Mouse (Mus musculus): ENCODE measurements around the gene Ctnnbl1. TPM values are rescaled to one million over a fixed set of nuclear protein-coding genes. Genes with fewer than 3 reads are reported as not detected.

Ctnnbl1 gene
- polyA plus RNA-seq, 1 experiment from 2014 or later, result 50.1 TPM

DNA sequence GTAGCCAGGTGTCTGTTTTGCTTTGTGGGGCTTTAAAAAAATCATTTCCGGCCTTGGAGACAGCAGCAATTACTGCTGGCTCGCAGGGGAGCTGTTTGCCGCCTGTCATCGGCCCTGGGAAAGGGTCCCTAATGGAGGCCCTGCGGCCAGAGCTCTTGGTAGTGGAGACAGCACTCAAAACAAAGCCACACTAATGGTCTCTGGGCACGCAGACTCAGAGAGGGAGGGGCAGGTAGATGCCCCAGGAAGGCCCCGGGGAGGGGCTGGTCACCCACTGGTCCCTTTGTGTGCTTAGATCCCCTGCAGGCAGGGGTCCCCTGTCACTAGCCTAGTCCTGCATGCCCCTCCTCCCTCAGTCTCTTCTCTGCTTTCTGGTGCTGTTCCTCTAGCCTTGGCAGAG is 186.2 kb downstream of the Ctnnbl1 start:
- WGBS, result 4% methylated on average over 7 of the region's 7 CpGs
- peak; percentile 11 for DNase-seq (ENCODE audit: low spot score)

GRCm38 (mm10) chr2:157924504-157924903 is 187.3 kb downstream of the Ctnnbl1 start:
- no peaks in the 10 kb centered on the region for H3K9me3 ChIP-seq (ENCODE audit: control insufficient read depth, low read length)
- no peaks in the 10 kb centered on the region for H3K4me1 ChIP-seq (ENCODE audit: control insufficient read depth, insufficient read depth, low read length)
- no peak for ATAC-seq (ENCODE audit: low read depth)
- WGBS, result 61% methylated on average over 5 of the region's 5 CpGs
- H3K4me3 ChIP-seq (ENCODE audit: low read depth, low read length), result no peak overlapping the region
- H3K27ac ChIP-seq (replicated peaks; ENCODE audit: low read depth, low read length), result no peak overlapping the region
- H3K36me3 ChIP-seq (ENCODE audit: control insufficient read depth, insufficient read depth, low read length), result no peaks in the 10 kb centered on the region
- no peak for DNase-seq (ENCODE audit: low spot score)
- peaks cover 3% of the 10 kb centered on the region for H3K27me3 ChIP-seq (replicated peaks; ENCODE audit: control insufficient read depth, insufficient read depth, low read length)
- H3K4me2 ChIP-seq (ENCODE audit: low read depth, low read length), result no peak overlapping the region
- H3K9ac ChIP-seq (ENCODE audit: low read depth, low read length), result no peak overlapping the region

More for the DNA sequence above, 186.2 kb downstream of the Ctnnbl1 start:
- ATAC-seq (ENCODE audit: low read depth), result no peak
- Histone ChIP-seq H3K4me3 (ENCODE audit: low read depth, low read length) (no peak overlapping the region), H3K9ac (ENCODE audit: low read depth, low read length) (no peak overlapping the region), H3K27ac (replicated peaks; ENCODE audit: low read depth, low read length) (no peak overlapping the region), H3K4me2 (ENCODE audit: low read depth, low read length) (no peak overlapping the region), H3K27me3 (replicated peaks; ENCODE audit: control insufficient read depth, insufficient read depth, low read length) (peaks cover 3% of the 10 kb centered on the region), H3K4me1 (ENCODE audit: control insufficient read depth, insufficient read depth, low read length) (no peaks in the 10 kb centered on the region), H3K36me3 (ENCODE audit: control insufficient read depth, insufficient read depth, low read length) (no peaks in the 10 kb centered on the region), H3K9me3 (ENCODE audit: control insufficient read depth, low read length) (no peaks in the 10 kb centered on the region)

GRCm38 (mm10) chr2:157926502-157926901 is 189.3 kb downstream of the Ctnnbl1 start:
- ATAC-seq (ENCODE audit: low read depth), result no peak

DNA sequence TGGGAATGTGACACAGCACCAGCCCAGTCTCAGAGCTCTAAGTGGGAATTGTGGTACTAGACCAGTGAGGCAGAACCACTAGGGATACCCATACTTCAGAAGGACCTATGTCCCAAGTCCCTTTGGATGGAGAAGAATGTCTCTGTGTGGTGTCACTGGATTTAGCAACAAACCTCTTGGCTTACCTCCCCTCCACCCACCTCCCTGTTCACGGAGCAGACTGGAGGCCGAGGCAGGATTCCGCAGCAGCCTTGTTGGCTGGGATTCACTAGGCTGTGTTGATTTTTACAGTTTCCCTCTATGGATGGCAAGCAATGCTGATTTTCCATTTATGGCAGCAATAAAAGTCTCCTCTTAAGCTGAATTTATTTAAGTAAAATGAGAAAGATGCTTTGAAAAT is 189.7 kb downstream of the Ctnnbl1 start:
- H3K9ac ChIP-seq (ENCODE audit: low read depth, low read length), result no peak overlapping the region
- 64% methylated on average over 3 of the region's 3 CpGs for WGBS

More at GRCm38 (mm10) chr2:157926502-157926901, 189.3 kb downstream of the Ctnnbl1 start:
- no peak overlapping the region for H3K27ac ChIP-seq (replicated peaks; ENCODE audit: low read depth, low read length)
- no peaks in the 10 kb centered on the region for H3K9me3 ChIP-seq (ENCODE audit: control insufficient read depth, low read length)
- H3K4me3 ChIP-seq (ENCODE audit: low read depth, low read length), result no peak overlapping the region
- H3K9ac ChIP-seq (ENCODE audit: low read depth, low read length), result no peak overlapping the region
- H3K4me1 ChIP-seq (ENCODE audit: control insufficient read depth, insufficient read depth, low read length), result no peaks in the 10 kb centered on the region
- no peak overlapping the region for H3K4me2 ChIP-seq (ENCODE audit: low read depth, low read length)
- no peaks in the 10 kb centered on the region for H3K36me3 ChIP-seq (ENCODE audit: control insufficient read depth, insufficient read depth, low read length)
- 49% methylated on average over 7 of the region's 7 CpGs for WGBS
- DNase-seq (ENCODE audit: low spot score), result no peak
- peaks cover 3% of the 10 kb centered on the region for H3K27me3 ChIP-seq (replicated peaks; ENCODE audit: control insufficient read depth, insufficient read depth, low read length)

GRCm38 (mm10) chr2:157927397-157927796 is 190.2 kb downstream of the Ctnnbl1 start:
- Histone ChIP-seq H3K9me3 (ENCODE audit: control insufficient read depth, low read length) (no peaks in the 10 kb centered on the region), H3K4me3 (ENCODE audit: low read depth, low read length) (no peak overlapping the region), H3K9ac (ENCODE audit: low read depth, low read length) (no peak overlapping the region), H3K36me3 (ENCODE audit: control insufficient read depth, insufficient read depth, low read length) (no peaks in the 10 kb centered on the region), H3K27ac (replicated peaks; ENCODE audit: low read depth, low read length) (no peak overlapping the region), H3K4me2 (ENCODE audit: low read depth, low read length) (no peak overlapping the region), H3K27me3 (replicated peaks; ENCODE audit: control insufficient read depth, insufficient read depth, low read length) (peaks cover 3% of the 10 kb centered on the region; the same call in 1 of the 2 replicates), H3K4me1 (ENCODE audit: control insufficient read depth, insufficient read depth, low read length) (no peaks in the 10 kb centered on the region)
- ATAC-seq (ENCODE audit: low read depth), result no peak
- 44% methylated on average over 20 of the region's 20 CpGs for WGBS
- DNase-seq (ENCODE audit: low spot score), result no peak

More for the DNA sequence above, 189.7 kb downstream of the Ctnnbl1 start:
- Histone ChIP-seq H3K9me3 (ENCODE audit: control insufficient read depth, low read length) (no peaks in the 10 kb centered on the region), H3K36me3 (ENCODE audit: control insufficient read depth, insufficient read depth, low read length) (no peaks in the 10 kb centered on the region), H3K4me3 (ENCODE audit: low read depth, low read length) (no peak overlapping the region), H3K27ac (replicated peaks; ENCODE audit: low read depth, low read length) (no peak overlapping the region), H3K4me2 (ENCODE audit: low read depth, low read length) (no peak overlapping the region), H3K27me3 (replicated peaks; ENCODE audit: control insufficient read depth, insufficient read depth, low read length) (peaks cover 3% of the 10 kb centered on the region), H3K4me1 (ENCODE audit: control insufficient read depth, insufficient read depth, low read length) (no peaks in the 10 kb centered on the region)
- no peak for DNase-seq (ENCODE audit: low spot score)
- ATAC-seq (ENCODE audit: low read depth), result no peak

DNA sequence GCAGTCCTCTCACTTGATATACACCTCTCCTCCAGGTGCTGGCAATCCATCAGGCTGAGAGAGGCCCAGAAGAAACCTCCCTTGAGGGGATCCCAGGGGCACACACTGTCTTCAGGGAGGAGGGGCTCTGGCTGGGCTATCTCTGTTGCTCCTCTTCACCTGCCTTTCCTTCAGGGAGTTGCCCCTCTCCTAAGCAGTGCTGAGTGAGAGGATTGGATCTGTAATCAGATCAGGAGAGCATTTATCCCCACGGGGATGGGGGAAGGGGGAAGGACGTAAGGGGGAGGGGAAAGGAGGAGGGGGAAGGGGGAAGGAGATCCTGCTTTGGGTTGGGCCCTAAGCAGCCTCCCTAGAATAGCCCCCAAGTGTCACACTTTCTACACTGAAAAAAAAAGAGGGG is 190.6 kb downstream of the Ctnnbl1 start:
- no peak overlapping the region for H3K4me3 ChIP-seq (ENCODE audit: low read depth, low read length)
- no peak overlapping the region for H3K9ac ChIP-seq (ENCODE audit: low read depth, low read length)
- H3K36me3 ChIP-seq (ENCODE audit: control insufficient read depth, insufficient read depth, low read length), result no peaks in the 10 kb centered on the region
- no peak for DNase-seq (ENCODE audit: low spot score)
- ATAC-seq (ENCODE audit: low read depth), result 0 out of 2 replicates have a peak, but pooled peaks have one; percentile 15
- no peaks in the 10 kb centered on the region for H3K4me1 ChIP-seq (ENCODE audit: control insufficient read depth, insufficient read depth, low read length)
- no peak overlapping the region for H3K4me2 ChIP-seq (ENCODE audit: low read depth, low read length)
- no peaks in the 10 kb centered on the region for H3K9me3 ChIP-seq (ENCODE audit: control insufficient read depth, low read length)
- WGBS, result 8% methylated on average over 2 of the region's 2 CpGs
- peaks cover 3% of the 10 kb centered on the region; the same call in 1 of the 2 replicates for H3K27me3 ChIP-seq (replicated peaks; ENCODE audit: control insufficient read depth, insufficient read depth, low read length)
- no peak overlapping the region for H3K27ac ChIP-seq (replicated peaks; ENCODE audit: low read depth, low read length)

GRCm38 (mm10) chr2:157932655-157933054 is 195.5 kb downstream of the Ctnnbl1 start:
- ATAC-seq (ENCODE audit: low read depth), result no peak
- H3K27me3 ChIP-seq (replicated peaks; ENCODE audit: control insufficient read depth, insufficient read depth, low read length), result no peaks in the 10 kb centered on the region
- no peak overlapping the region for H3K9ac ChIP-seq (ENCODE audit: low read depth, low read length)
- no peaks in the 10 kb centered on the region for H3K9me3 ChIP-seq (ENCODE audit: control insufficient read depth, low read length)
- no peaks in the 10 kb centered on the region for H3K36me3 ChIP-seq (ENCODE audit: control insufficient read depth, insufficient read depth, low read length)
- no peak for DNase-seq (ENCODE audit: low spot score)
- WGBS, result 76% methylated on average over 4 of the region's 4 CpGs
- no peak overlapping the region for H3K4me3 ChIP-seq (ENCODE audit: low read depth, low read length)
- no peak overlapping the region for H3K4me2 ChIP-seq (ENCODE audit: low read depth, low read length)
- no peaks in the 10 kb centered on the region for H3K4me1 ChIP-seq (ENCODE audit: control insufficient read depth, insufficient read depth, low read length)
- H3K27ac ChIP-seq (replicated peaks; ENCODE audit: low read depth, low read length), result no peak overlapping the region

DNA sequence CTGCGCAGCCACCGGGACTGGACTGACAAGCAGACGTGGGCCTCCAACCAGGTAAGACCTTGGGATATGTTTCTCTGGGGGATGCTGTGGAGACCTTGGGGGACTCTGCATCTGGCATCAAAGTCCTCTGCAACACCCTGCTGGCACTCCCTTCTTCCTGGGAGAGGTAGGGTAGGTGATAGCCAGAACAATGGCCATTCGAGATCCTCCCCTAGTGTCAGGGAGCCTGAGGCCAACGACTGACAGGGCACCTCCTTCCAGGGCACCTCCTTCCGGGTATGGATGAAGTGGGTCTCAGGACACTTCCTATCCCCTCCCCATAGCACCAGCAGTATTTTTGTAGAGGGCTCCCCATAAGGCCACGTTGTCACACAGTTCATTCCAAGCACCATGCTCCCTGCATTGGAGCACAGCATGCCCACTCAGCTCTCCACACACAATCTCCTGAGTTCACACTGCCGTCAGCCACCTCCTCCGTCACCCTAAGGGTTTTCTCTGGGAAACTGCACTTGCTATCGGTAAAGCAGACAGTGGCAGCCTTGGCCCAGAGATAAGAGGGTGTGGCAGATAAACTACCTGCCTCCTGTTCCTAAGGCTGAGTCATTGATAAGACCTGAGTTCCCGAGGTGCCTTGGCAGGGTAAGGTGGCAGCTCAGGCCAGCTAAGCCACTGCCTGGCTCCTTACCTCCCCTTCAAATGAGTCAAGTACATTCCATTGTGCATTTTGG is 198.4 kb downstream of the Ctnnbl1 start:
- WGBS, result 72% methylated on average over 11 of the region's 11 CpGs
- no peak overlapping the region for H3K9ac ChIP-seq (ENCODE audit: low read depth, low read length)
- H3K27ac ChIP-seq (replicated peaks; ENCODE audit: low read depth, low read length), result no peak overlapping the region
- H3K27me3 ChIP-seq (replicated peaks; ENCODE audit: control insufficient read depth, insufficient read depth, low read length), result peaks cover 19% of the 10 kb centered on the region
- H3K9me3 ChIP-seq (ENCODE audit: control insufficient read depth, low read length), result no peaks in the 10 kb centered on the region
- no peaks in the 10 kb centered on the region for H3K36me3 ChIP-seq (ENCODE audit: control insufficient read depth, insufficient read depth, low read length)
- no peak overlapping the region for H3K4me2 ChIP-seq (ENCODE audit: low read depth, low read length)
- H3K4me1 ChIP-seq (ENCODE audit: control insufficient read depth, insufficient read depth, low read length), result no peaks in the 10 kb centered on the region; the same call in 1 of the 2 replicates
- H3K4me3 ChIP-seq (ENCODE audit: low read depth, low read length), result no peak overlapping the region
- ATAC-seq (ENCODE audit: low read depth), result no peak
- no peak for DNase-seq (ENCODE audit: low spot score)

DNA sequence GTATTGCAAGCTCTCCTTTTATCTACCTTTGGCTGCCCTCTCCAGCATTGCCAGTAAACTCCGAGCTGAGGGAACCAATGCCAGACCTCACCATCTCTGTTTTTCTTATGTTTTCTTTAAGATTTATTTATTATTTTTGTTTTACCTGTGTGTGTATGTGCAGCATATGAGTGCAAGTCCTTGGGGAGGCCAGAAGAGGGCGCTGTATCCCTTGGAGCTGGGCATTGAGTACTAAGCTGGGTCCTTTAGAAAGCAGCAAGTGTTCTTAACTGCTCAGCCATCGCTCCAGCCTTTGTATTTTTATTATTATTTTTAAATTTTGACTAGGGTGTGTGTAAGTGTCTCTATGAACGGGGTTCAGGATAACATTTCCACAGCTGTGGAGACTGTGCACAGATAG is 199.5 kb downstream of the Ctnnbl1 start:
- no peaks in the 10 kb centered on the region for H3K36me3 ChIP-seq (ENCODE audit: control insufficient read depth, insufficient read depth, low read length)
- DNase-seq (ENCODE audit: low spot score) (no peak), ATAC-seq (ENCODE audit: low read depth) (no peak)
- no peak overlapping the region for H3K4me2 ChIP-seq (ENCODE audit: low read depth, low read length)
- 82% methylated on average over 4 of the region's 4 CpGs for WGBS
- no peaks in the 10 kb centered on the region for H3K9me3 ChIP-seq (ENCODE audit: control insufficient read depth, low read length)
- H3K27ac ChIP-seq (replicated peaks; ENCODE audit: low read depth, low read length), result no peak overlapping the region
- peaks cover 29% of the 10 kb centered on the region for H3K27me3 ChIP-seq (replicated peaks; ENCODE audit: control insufficient read depth, insufficient read depth, low read length)
- no peak overlapping the region for H3K4me3 ChIP-seq (ENCODE audit: low read depth, low read length)
- H3K9ac ChIP-seq (ENCODE audit: low read depth, low read length), result no peak overlapping the region
- no peaks in the 10 kb centered on the region; the same call in 1 of the 2 replicates for H3K4me1 ChIP-seq (ENCODE audit: control insufficient read depth, insufficient read depth, low read length)

Data from embryonic facial prominence, embryonic 14.5 days (tissue).